Mouse (Mus musculus) gastrocnemius, postnatal 14 days (tissue): ENCODE measurements at regions not wholly inside any gene's neighbourhood (a gene's known extent, or its start where the extent isn't known, plus 50 kb on each side); places are given as distances from the start of the nearest gene placed in this dataset.

Experiments
- DNase-seq: peaks from one replicate; pipeline ENCODE4 v3.0.0; 2021; ENCODE audit warnings: mixed read lengths
- intact Hi-C: fragments of 180-260 bp; cut with DNase I; formaldehyde crosslinking; loops from one replicate; pipeline ENCODE4 v1.15.1; 2025; ENCODE audit warnings: low total_unique reads

- intact Hi-C loops = no loop called here
- no peak for DNase-seq
Observed at GRCm38 (mm10) chr10:122561924-122562323, 113.6 kb downstream of the Avpr1a start.

- intact Hi-C loops = no loop called here
- DNase-seq = no peak
Observed at GRCm38 (mm10) chr10:122562542-122562941, 114.2 kb downstream of the Avpr1a start.

GRCm38 (mm10) chr10:122563973-122564372 is 114.6 kb upstream of the Ppm1h start:
- intact Hi-C loops = no loop called here
- DNase-seq = no peak

- intact Hi-C loops = no loop called here
- no peak for DNase-seq
Observed at GRCm38 (mm10) chr10:122564473-122564872, 114.1 kb upstream of the Ppm1h start.

- intact Hi-C loops = no loop called here
Observed at GRCm38 (mm10) chr10:122566601-122567000, 112.0 kb upstream of the Ppm1h start.

GRCm38 (mm10) chr10:122569546-122570202 is 108.9 kb upstream of the Ppm1h start:
- intact Hi-C loops = no loop called here
- DNase-seq = no peak

More at GRCm38 (mm10) chr10:122566601-122567000, 112.0 kb upstream of the Ppm1h start:
- no peak for DNase-seq

GRCm38 (mm10) chr10:122570909-122571551 is 107.5 kb upstream of the Ppm1h start:
- DNase-seq = no peak
- intact Hi-C loops = no loop called here

- intact Hi-C loops = no loop called here
- DNase-seq = no peak
Observed at GRCm38 (mm10) chr10:122576171-122577063, 102.1 kb upstream of the Ppm1h start.

- DNase-seq = no peak
- intact Hi-C loops = no loop called here
Observed at GRCm38 (mm10) chr10:122578209-122579001, 100.2 kb upstream of the Ppm1h start.

GRCm38 (mm10) chr10:122581096-122581495 is 97.5 kb upstream of the Ppm1h start:
- intact Hi-C loops = no loop called here
- no peak for DNase-seq

- DNase-seq = no peak
- intact Hi-C loops = no loop called here
Observed at GRCm38 (mm10) chr10:122587541-122587940, 91.0 kb upstream of the Ppm1h start.

GRCm38 (mm10) chr10:122599511-122599910 is 79.1 kb upstream of the Ppm1h start:
- intact Hi-C loops = no loop called here

GRCm38 (mm10) chr10:122602394-122602793 is 76.2 kb upstream of the Ppm1h start:
- intact Hi-C loops = no loop called here
- DNase-seq = no peak

More at GRCm38 (mm10) chr10:122599511-122599910, 79.1 kb upstream of the Ppm1h start:
- no peak for DNase-seq

GRCm38 (mm10) chr10:122603960-122604359 is 74.6 kb upstream of the Ppm1h start:
- no peak for DNase-seq
- intact Hi-C loops = no loop called here

GRCm38 (mm10) chr10:122613281-122613680 is 65.3 kb upstream of the Ppm1h start:
- intact Hi-C loops = no loop called here
- no peak for DNase-seq

GRCm38 (mm10) chr10:122613891-122614290 is 64.7 kb upstream of the Ppm1h start:
- DNase-seq = no peak
- intact Hi-C loops = no loop called here

GRCm38 (mm10) chr10:122614720-122615119 is 63.8 kb upstream of the Ppm1h start:
- intact Hi-C loops = no loop called here
- DNase-seq = no peak

GRCm38 (mm10) chr10:122615658-122616057 is 62.9 kb upstream of the Ppm1h start:
- DNase-seq = no peak
- intact Hi-C loops = no loop called here

GRCm38 (mm10) chr10:122616385-122616784 is 62.2 kb upstream of the Ppm1h start:
- intact Hi-C loops = no loop called here
- DNase-seq = no peak

- intact Hi-C loops = no loop called here
- DNase-seq = no peak
Observed at GRCm38 (mm10) chr10:122618854-122619253, 59.7 kb upstream of the Ppm1h start.
